Mouse (Mus musculus) cerebral cortex, adult 2 months (tissue): Measurements from ENCODE around the gene Fgfr2.

Experiments
- WGBS: fragments of 180-500 bp; shearing (Covaris S2); methylation state at CpG from one replicate; pipeline ENCODE4 v1.1.7; 2018; 5-methylcytosine and 5-hydroxymethylcytosine counted together

Gene Fgfr2

DNA sequence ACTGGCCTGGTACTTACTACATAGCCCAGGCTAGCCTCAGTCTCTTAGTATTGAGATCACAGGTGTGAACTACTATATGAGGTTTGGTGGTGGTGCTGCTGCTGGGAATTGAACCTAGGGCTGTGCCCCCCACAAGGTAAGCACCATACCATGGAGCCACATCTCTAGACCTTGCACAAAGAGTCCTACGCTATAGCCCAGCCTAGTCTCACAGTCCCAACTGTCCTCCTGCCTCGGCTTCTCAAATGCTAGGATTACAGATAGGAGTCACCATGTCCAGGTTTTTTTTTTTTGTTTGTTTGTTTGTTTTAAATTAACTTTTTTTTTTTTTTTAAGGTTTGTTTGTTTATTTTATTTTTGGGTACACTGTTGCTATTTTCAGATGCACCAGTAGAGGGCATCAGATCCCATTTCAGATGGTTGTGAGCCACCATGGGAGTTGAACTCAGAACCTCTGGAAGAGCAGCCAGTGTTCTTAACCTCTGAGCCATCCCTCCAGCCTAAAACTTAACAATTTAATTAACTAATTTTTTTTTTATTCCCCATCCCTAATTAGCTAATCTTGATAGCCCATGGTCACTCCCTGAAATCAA, 2388.9 kb downstream of the Fgfr2 start:
- 97% methylated on average over 2 of the region's 2 CpGs for WGBS

DNA sequence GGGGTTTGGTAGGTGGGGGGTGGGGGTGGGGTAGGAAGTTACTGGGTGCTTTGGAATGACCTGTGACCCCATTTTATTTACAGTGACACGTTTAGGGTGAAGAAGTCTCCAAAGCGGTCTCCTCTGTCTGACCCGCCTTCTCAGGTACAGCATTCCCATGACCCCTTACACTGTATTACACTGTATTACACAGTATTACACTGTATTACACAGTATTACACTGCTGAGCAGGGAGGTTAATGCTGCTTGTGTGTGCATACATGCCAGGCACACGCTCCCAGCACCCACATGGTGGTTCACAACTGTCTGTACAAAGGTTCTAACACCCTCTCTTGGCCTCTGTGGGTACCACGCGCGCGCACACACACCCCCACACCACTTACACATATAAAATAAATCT, 2389.7 kb downstream of the Fgfr2 start:
- 72% methylated on average over 8 of the region's 8 CpGs for WGBS

DNA sequence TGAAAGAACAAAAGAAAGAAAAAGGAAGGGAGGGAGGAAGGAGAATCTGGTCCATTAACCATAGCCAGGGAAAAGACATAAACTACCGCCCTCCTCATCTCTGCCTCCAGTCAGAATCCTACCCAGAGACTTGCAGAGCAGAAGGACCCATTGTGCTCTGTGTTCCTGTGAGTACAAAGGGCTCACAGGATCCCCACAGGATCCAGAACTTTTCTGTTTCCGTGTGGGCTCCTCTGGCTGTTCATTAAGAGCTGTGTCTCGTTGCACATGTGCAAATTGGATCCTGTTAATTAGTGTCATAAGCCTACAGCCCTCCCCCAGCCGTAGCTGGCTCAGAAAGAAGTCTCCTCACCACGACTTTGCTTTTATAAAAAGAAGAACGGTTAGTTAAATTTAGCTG, 2390.2 kb downstream of the Fgfr2 start:
- WGBS, result 23% methylated on average over 6 of the region's 6 CpGs

DNA sequence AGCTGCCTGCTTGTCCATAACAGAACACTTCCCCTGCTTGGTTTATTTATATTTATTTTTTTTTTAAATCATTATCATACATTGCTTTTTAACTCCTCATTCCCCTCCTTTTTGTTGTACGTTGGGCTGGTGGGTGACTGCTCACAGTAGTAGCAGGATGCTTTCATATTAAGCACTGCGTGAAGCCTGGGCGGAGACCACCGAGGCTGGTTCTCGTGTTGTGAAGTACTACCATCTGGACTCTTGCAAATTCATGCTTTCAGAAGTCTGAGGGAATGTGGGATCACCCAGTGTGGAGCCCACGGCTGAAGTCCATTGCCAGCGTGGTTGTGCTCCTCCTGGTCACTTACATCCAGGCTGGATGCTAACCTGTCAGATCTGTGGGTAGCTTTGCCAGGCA, 2391.4 kb downstream of the Fgfr2 start:
- 36% methylated on average over 7 of the region's 7 CpGs for WGBS

- WGBS, result 86% methylated on average over 4 of the region's 4 CpGs
Measured at GRCm38 (mm10) chr7:130727560-130727959, 2395.6 kb downstream of the Fgfr2 start.

GRCm38 (mm10) chr7:130726724-130727422, 2396.3 kb downstream of the Fgfr2 start:
- 71% methylated on average over 8 of the region's 8 CpGs for WGBS

GRCm38 (mm10) chr7:130726185-130726584, 2397.0 kb downstream of the Fgfr2 start:
- 41% methylated on average over 3 of the region's 3 CpGs for WGBS

DNA sequence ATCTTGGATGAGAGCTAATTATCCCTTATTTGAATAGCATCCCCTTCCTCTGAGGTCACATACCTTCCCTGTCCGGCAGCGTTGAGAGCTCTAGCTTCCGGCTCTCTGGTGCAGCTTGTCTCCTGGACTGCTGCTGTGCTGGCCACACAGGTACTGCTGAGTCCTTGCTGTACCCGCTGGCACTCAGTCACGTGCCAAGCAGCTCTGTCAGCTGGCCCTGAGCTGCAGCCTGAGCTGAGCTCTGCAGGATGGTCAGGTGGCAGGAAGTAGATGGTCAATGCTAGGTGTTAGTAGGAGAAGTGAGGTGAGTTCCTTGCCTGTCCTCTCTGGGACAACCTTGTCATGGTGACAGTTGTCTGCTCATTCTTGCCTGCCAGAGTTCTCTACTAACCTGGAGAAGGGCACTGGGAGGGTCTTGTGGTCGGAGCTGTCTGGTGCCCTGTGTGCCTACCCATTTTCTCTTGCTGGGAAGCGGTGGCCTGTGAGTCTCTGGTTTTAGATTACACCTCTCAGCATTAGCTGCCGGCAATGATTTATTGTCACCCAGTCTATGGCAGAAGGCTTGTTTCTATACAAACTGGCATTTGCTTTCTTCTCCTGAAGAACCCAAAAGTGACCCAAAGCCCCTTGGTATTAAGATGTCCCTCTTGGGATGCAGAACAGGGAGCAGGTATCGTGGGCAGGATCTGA, 2402.4 kb downstream of the Fgfr2 start:
- WGBS, result 75% methylated on average over 9 of the region's 9 CpGs

DNA sequence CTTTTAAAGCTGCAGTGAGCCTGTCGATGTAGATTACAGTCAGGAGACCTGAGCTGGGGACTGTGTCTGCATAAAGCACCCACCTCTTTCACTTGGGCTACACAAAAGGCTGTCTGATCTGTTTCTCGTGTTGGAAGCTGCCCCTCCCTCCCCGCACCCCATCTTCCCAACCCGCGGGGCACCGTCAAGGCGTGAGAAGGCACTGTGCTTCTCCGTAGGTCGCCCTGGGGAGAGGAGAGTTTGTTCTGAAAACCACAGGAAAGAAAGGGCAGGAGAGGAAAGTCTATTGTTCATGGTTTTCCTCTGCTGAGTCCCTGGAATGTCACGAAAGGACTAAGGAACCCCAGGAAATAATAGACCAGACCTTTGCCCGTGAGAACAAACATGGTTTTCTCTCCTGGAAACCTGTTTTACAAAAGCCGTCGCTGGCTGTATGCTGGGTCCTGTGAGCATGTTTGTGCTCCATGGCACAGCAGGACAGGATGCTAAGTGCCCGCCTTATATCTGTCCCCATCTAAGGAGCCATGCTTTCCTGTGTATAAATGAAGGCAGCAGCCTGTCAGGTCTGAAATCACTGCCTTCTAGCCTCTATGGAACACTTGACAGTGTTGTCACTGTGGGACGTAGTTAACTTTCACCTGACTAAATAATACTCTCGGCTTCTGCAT, 2403.1 kb downstream of the Fgfr2 start:
- WGBS, result 46% methylated on average over 16 of the region's 16 CpGs

DNA sequence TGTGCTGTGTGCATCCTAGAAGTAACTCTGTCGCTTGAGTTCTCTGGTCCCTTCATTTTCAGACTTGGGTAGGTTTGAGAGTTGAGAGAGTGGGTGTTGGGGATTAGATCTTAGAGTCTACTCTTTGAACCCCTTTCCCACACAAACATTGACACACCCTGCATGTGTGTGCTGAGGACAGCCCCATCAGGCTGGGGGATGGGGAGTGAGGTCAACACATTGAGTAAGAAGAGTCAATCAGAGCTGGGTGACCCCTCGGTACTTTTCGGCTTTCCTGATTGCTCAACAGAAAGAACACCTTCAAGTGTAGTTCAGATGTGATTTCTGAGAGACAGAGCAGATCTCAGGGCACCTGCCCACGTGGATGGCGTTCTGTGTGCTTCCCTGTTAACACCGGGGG, 2406.2 kb downstream of the Fgfr2 start:
- 92% methylated on average over 6 of the region's 6 CpGs for whole genome bisulfite sequencing

DNA sequence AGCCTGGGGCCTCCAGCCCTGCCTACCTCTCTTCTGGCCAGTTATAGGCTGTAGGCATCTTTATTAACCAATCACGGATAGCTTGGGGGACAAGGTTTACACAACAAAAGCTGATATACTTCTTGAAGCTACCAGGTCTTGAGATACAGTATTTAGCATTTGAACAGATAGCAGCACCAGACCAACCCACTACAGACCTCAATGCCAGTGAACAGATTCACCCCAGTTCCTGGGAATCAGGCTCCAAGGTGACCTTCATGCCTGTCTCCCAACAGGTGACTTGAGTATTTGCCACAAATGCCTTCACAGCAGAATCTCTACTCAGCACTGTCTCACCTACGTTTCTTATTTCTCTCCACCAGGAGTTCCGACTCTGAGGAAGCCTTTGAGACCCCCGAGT, 2406.8 kb downstream of the Fgfr2 start:
- WGBS, result 95% methylated on average over 4 of the region's 4 CpGs

DNA sequence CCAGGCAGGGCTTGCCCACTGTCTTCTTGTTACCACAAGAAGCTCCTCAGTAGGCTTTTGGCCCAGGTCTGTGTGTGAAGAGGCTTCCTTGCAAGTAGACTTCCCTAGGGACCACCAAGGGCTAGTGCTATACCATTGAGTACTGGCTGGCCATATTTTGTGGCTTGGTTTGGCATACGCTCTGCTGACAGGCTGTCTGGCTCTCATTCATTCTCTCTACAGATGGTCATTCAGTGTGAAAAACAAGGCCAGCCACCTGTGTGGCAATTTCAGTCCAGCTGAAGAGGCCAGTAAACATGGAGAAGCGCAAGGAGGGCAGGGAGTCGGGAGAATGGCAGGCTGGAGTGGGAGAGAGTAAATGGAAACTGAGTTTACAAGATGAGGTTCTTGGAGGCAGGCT, 2407.7 kb downstream of the Fgfr2 start:
- WGBS, result 80% methylated on average over 3 of the region's 3 CpGs

DNA sequence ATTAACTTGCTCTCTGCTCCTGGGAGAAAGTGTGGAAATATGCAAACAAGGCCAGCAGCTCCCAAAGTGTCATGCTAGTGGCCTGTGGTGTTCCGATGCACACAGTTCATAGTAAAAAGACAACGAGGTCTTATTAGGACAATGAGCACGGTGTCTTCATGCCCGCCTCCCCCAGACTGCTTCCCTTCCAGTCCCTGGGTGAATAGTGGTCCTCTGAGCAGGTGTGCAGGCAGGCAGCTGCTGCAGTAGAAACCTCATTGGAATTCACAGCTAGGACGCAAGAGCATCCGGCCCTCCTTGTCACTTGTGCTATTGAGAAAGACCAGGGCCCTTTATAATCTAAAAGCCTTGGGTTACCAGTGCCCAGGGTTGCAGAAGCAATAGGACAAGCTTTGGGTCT, 2409.8 kb downstream of the Fgfr2 start:
- 36% methylated on average over 6 of the region's 6 CpGs for WGBS

DNA sequence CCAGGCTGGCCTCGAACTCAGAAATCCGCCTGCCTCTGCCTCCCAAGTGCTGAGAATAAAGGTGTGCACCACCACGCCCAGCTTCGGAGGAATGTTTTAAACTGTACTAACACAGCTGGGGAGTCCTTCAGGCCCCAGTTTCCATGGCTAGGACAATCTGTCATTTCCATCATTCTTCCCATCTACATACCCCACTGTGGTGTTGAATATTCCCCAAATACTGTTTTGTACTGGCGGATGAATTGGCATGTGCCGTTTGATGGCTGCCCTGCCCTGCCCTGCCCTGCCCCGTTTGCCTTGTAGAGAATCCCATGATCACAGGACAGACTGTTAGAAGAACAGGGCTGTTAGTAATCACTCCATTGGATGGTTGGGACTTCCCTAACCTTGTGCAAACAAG, 2411.3 kb downstream of the Fgfr2 start:
- 89% methylated on average over 7 of the region's 7 CpGs for WGBS

GRCm38 (mm10) chr7:130709372-130710274, 2413.5 kb downstream of the Fgfr2 start:
- 44% methylated on average over 9 of the region's 9 CpGs for WGBS

DNA sequence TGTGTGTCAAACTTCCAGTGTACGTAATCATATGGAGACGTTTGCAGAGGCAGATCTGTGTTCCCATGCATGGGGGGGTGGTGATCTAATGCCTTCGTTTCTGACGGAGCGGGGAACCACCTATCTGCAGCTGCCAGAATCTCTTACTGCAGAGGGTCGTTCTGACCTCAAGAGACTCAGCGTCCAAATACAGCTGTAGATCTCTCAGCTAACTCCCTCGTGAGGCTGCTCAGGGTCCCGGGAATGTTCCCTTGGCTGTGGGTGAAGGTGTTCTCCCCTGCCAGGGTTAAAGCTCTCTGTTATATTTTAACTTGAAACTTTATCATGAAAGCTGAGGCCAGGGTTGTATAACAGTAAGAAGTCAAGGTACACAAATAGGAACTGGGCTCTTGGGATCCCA, 2414.2 kb downstream of the Fgfr2 start:
- 44% methylated on average over 9 of the region's 9 CpGs for WGBS

GRCm38 (mm10) chr7:130705230-130705629, 2417.9 kb downstream of the Fgfr2 start:
- 82% methylated on average over 2 of the region's 2 CpGs for WGBS

DNA sequence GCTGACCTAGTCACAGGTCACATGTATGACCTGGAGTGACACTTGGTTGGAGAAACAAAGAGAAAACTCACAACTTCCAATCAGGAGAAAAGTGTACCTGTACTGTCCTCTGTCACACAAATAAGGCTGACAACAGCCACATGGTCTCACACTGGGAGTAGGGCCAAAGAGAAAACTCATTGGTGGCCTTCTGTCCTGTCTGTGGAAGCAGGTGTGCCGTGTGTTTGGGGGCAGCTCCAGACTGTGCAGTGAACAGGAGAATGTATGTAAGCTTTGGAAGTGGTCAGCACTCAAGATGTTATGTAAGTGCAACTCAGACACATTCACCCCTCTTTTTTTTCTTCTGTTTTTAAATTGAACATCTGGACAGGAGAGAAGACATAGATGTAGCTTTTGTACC, 2421.8 kb downstream of the Fgfr2 start:
- WGBS, result 67% methylated on average over 1 of the region's 1 CpGs

- WGBS, result 41% methylated on average over 16 of the region's 16 CpGs
Measured at GRCm38 (mm10) chr7:130696347-130697234, 2426.6 kb downstream of the Fgfr2 start.

GRCm38 (mm10) chr7:130695669-130696338, 2427.3 kb downstream of the Fgfr2 start:
- 53% methylated on average over 13 of the region's 13 CpGs for WGBS
